Mouse (Mus musculus): ENCODE data around the gene Rpn1. TPM values are rescaled to one million over a fixed set of nuclear protein-coding genes. Genes with fewer than 3 reads are reported as not detected.
A peak's percentile ranks its signal among the peaks of the same experiment; 100 is the strongest.

Gene Rpn1
- polyA plus RNA-seq (2011; ENCODE audit: insufficient read depth, insufficient read length, low read depth, missing spikeins) = 222 and 238 TPM in 2 replicates

DNA sequence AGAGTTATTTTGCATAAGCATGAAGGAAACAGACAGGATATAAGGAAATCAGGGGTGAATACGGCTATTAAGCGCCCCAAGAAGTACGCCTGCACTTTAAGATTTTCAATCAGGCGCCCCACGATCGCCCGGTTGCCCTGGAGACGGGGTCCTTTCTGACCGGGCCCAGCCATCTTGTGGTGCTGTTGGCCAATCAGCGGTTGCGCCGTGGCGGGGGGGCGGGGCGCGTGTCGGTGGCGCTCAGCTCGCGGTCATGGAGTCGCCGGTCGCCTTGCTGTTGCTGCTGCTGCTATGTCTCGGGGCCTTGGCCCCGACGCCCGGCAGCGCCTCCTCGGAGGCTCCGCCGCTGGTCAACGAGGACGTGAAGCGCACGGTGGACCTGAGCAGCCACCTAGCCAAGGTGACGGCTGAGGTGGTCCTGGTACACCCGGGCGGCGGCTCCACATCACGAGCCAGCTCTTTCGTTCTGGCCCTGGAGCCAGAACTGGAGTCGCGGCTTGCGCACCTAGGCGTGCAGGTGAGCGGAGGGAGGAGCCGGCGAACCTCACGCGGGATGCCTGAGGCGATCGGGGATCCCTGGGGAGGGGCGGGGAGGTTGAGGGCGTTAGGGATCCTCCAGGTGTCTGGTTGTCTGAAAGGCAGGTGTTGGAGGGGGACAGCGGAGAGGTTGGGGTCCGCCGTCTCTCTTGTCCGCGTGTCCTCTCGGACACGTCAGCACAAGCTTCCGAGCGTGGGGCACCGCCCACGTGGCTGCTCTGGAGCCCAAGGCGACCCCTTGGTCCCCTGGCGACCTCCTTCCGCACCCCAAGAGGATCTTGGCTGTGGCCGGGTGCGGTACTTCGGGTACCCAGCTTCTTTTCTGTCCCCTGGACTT is at the start of gene Rpn1:
Rpn1 (plus strand) TSS at position 205 of the 874 bp plus-strand sequence.
- Histone ChIP-seq H3K36me3 (ENCODE audit: control insufficient read depth, insufficient read depth, low read length, poor library complexity, severe bottlenecking) (peaks cover 2% of the 10 kb centered on the region), H3K27ac (ENCODE audit: insufficient read depth, low read length) (peak within 1 kb of the TSS; percentile 61; the same call in 1 of the 2 replicates), H3K4me1 (ENCODE audit: control insufficient read depth, insufficient read depth, low read length) (peaks cover 2% of the 10 kb centered on the region), H3K9ac (ENCODE audit: low read depth, poor library complexity, severe bottlenecking) (peak within 1 kb of the TSS; percentile 90), H3K27me3 (ENCODE audit: control insufficient read depth, insufficient read depth, low read length, poor library complexity, severe bottlenecking) (no peaks in the 10 kb centered on the region), H3K4me3 (ENCODE audit: low read depth, low read length) (peak within 1 kb of the TSS; percentile 100), H3K9me3 (replicated peaks; ENCODE audit: control insufficient read depth, insufficient read depth, low read length, poor library complexity, severe bottlenecking) (no peaks in the 10 kb centered on the region)
- no peak for TF ChIP-seq POLR2A (IDR thresholded peaks at IDR 0.05; ENCODE audit: insufficient read depth, low read length)
- no peak for TF ChIP-seq CTCF (IDR thresholded peaks at IDR 0.05; ENCODE audit: low read depth, low read length)
- TF ChIP-seq EP300 (IDR thresholded peaks at IDR 0.05; ENCODE audit: insufficient read depth, low read depth, low read length) = no peak

DNA sequence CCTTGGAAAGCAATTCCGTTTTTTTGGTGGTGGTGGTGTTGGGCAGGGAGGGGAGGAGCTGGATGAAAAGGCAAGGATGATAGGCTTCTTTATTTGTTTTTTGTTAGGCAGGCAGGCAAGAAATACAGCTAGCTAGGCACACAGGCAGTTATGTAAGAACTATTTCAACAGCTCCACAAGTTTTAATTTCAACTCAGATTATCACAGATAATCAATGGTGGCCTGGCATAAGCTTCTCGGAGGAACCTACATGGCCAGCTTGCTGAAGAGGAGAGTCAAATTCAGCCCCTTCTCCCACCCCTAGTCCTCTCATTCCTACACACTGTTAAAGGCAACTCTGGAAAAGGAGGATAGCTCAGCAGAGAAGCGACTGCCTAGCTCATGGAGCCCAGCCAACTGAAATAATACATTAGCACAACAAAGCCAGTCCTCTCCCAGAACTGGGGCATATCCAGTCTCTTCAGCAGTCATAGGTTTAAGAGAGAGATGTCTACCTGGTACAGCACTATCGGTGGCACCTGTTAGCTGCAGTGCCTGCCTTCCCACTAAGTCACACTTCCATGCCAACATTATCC is 46.7 kb upstream of the Rpn1 start:
- Histone ChIP-seq H3K27ac (ENCODE audit: insufficient read depth, low read length) (no peak overlapping the region), H3K36me3 (ENCODE audit: control insufficient read depth, insufficient read depth, low read length, poor library complexity, severe bottlenecking) (peaks cover 15% of the 10 kb centered on the region)
- TF ChIP-seq CTCF (IDR thresholded peaks at IDR 0.05; ENCODE audit: low read depth, low read length) = no peak
- no peak for TF ChIP-seq POLR2A (IDR thresholded peaks at IDR 0.05; ENCODE audit: insufficient read depth, low read length)

DNA sequence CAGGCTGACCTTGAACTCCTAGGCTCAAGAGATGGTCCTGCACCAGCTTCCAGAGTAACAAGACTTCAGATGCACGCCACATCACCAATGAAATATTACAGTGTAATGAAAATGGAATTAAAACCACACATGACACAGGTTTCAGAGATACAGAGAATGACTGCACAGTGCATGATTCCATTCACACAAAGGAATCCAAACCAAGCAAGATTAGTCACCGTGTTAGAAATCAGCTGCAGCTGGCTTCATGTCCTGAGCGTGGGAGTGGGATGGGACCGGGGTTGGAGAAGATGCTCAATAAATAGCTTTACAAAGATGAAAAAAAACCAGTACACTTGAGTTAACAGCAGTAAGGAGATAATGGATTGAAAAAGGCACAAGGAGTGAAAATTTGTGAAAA is 44.9 kb upstream of the Rpn1 start:
- Histone ChIP-seq H3K27me3 (ENCODE audit: control insufficient read depth, insufficient read depth, low read length, poor library complexity, severe bottlenecking) (no peaks in the 10 kb centered on the region), H3K9ac (ENCODE audit: low read depth, poor library complexity, severe bottlenecking) (no peak overlapping the region), H3K27ac (ENCODE audit: insufficient read depth, low read length) (no peak overlapping the region), H3K9me3 (replicated peaks; ENCODE audit: control insufficient read depth, insufficient read depth, low read length, poor library complexity, severe bottlenecking) (no peaks in the 10 kb centered on the region), H3K4me1 (ENCODE audit: control insufficient read depth, insufficient read depth, low read length) (peaks cover 7% of the 10 kb centered on the region), H3K36me3 (ENCODE audit: control insufficient read depth, insufficient read depth, low read length, poor library complexity, severe bottlenecking) (peaks cover 17% of the 10 kb centered on the region), H3K4me3 (ENCODE audit: low read depth, low read length) (no peak overlapping the region)
- TF ChIP-seq EP300 (IDR thresholded peaks at IDR 0.05; ENCODE audit: insufficient read depth, low read depth, low read length) (no peak), POLR2A (IDR thresholded peaks at IDR 0.05; ENCODE audit: insufficient read depth, low read length) (no peak), CTCF (IDR thresholded peaks at IDR 0.05; ENCODE audit: low read depth, low read length) (no peak)

More for the DNA sequence above, 46.7 kb upstream of the Rpn1 start:
- H3K9ac ChIP-seq (ENCODE audit: low read depth, poor library complexity, severe bottlenecking) = no peak overlapping the region
- no peak overlapping the region for H3K4me3 ChIP-seq (ENCODE audit: low read depth, low read length)
- no peaks in the 10 kb centered on the region for H3K9me3 ChIP-seq (replicated peaks; ENCODE audit: control insufficient read depth, insufficient read depth, low read length, poor library complexity, severe bottlenecking)
- H3K27me3 ChIP-seq (ENCODE audit: control insufficient read depth, insufficient read depth, low read length, poor library complexity, severe bottlenecking) = no peaks in the 10 kb centered on the region
- H3K4me1 ChIP-seq (ENCODE audit: control insufficient read depth, insufficient read depth, low read length) = peaks cover 7% of the 10 kb centered on the region

DNA sequence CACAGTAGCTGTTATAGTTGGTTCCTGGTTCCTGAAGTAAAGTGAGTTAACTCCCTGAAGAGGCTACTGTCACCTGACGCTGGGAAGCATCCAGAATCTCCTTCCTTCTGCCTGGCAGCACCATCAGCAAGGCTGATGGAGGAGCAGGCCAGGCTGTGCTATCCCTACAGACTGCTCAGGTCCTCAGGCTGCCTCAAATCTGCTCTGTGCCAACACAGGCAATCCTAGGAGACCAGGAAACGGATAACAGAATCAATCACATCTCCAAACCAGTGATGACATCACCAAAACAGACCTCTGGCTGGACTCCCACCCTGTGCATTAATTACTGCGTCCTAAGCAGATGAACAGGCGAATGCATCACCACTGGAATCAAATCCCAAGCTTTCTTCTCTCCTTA is 43.1 kb upstream of the Rpn1 start:
- Histone ChIP-seq H3K9me3 (replicated peaks; ENCODE audit: control insufficient read depth, insufficient read depth, low read length, poor library complexity, severe bottlenecking) (no peaks in the 10 kb centered on the region), H3K4me3 (ENCODE audit: low read depth, low read length) (no peak overlapping the region), H3K36me3 (ENCODE audit: control insufficient read depth, insufficient read depth, low read length, poor library complexity, severe bottlenecking) (peaks cover 15% of the 10 kb centered on the region), H3K27ac (ENCODE audit: insufficient read depth, low read length) (no peak overlapping the region), H3K4me1 (ENCODE audit: control insufficient read depth, insufficient read depth, low read length) (peaks cover 7% of the 10 kb centered on the region), H3K9ac (ENCODE audit: low read depth, poor library complexity, severe bottlenecking) (no peak overlapping the region), H3K27me3 (ENCODE audit: control insufficient read depth, insufficient read depth, low read length, poor library complexity, severe bottlenecking) (no peaks in the 10 kb centered on the region)
- TF ChIP-seq CTCF (IDR thresholded peaks at IDR 0.05; ENCODE audit: low read depth, low read length) (no peak), POLR2A (IDR thresholded peaks at IDR 0.05; ENCODE audit: insufficient read depth, low read length) (no peak), EP300 (IDR thresholded peaks at IDR 0.05; ENCODE audit: insufficient read depth, low read depth, low read length) (no peak)

DNA sequence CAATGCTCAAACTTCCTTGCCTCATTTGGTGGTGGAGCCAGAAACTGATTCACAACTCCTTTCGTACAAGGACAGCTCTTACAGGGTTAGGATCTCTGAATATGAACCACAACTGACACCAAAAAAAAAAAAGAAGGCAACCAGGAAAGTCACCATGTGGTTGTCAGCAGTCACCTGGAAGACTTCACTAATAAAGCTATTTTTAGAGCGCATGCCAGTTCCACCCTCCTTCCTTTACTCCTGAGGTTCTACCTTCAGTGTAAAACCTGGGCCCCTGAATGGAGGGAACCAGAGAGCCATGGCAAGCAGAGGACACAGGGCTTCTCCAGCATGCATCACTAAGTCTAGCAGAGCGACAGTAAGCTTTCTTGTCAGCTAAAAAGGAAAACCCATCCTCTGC is 41.9 kb upstream of the Rpn1 start:
- no peaks in the 10 kb centered on the region for H3K27me3 ChIP-seq (ENCODE audit: control insufficient read depth, insufficient read depth, low read length, poor library complexity, severe bottlenecking)
- no peaks in the 10 kb centered on the region for H3K9me3 ChIP-seq (replicated peaks; ENCODE audit: control insufficient read depth, insufficient read depth, low read length, poor library complexity, severe bottlenecking)
- no peak overlapping the region for H3K27ac ChIP-seq (ENCODE audit: insufficient read depth, low read length)
- H3K9ac ChIP-seq (ENCODE audit: low read depth, poor library complexity, severe bottlenecking) = no peak overlapping the region
- no peak for TF ChIP-seq POLR2A (IDR thresholded peaks at IDR 0.05; ENCODE audit: insufficient read depth, low read length)
- peaks cover 15% of the 10 kb centered on the region for H3K36me3 ChIP-seq (ENCODE audit: control insufficient read depth, insufficient read depth, low read length, poor library complexity, severe bottlenecking)
- no peak overlapping the region for H3K4me3 ChIP-seq (ENCODE audit: low read depth, low read length)
- peaks cover 7% of the 10 kb centered on the region for H3K4me1 ChIP-seq (ENCODE audit: control insufficient read depth, insufficient read depth, low read length)

DNA sequence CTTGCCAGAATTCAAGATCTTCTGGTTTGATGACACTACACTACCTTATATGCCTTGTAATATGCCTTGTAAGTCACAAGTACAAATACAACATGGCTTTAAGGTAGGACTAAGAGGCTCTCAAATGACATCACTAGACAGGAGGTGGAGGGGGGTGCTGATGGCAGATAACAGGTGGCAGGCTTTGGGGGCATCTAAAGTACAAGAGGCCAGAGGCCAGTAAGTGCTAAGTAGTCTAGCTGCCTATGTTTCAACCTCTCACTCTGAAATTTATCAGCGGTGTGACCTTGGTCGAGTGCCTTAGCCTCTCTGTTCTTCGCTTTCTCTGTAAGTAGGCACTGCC is 40.1 kb upstream of the Rpn1 start:
- peak overlapping the region; percentile 93 for H3K4me3 ChIP-seq (ENCODE audit: low read depth, low read length)
- TF ChIP-seq POLR2A (IDR thresholded peaks at IDR 0.05; ENCODE audit: insufficient read depth, low read length) (no peak), CTCF (IDR thresholded peaks at IDR 0.05; ENCODE audit: low read depth, low read length) (no peak), EP300 (IDR thresholded peaks at IDR 0.05; ENCODE audit: insufficient read depth, low read depth, low read length) (no peak)
- peak overlapping the region; percentile 12; the same call in 1 of the 2 replicates for H3K27ac ChIP-seq (ENCODE audit: insufficient read depth, low read length)

More for the DNA sequence above, 40.1 kb upstream of the Rpn1 start:
- H3K9me3 ChIP-seq (replicated peaks; ENCODE audit: control insufficient read depth, insufficient read depth, low read length, poor library complexity, severe bottlenecking) = no peaks in the 10 kb centered on the region
- H3K27me3 ChIP-seq (ENCODE audit: control insufficient read depth, insufficient read depth, low read length, poor library complexity, severe bottlenecking) = no peaks in the 10 kb centered on the region
- peaks cover 3% of the 10 kb centered on the region for H3K4me1 ChIP-seq (ENCODE audit: control insufficient read depth, insufficient read depth, low read length)
- peaks cover 12% of the 10 kb centered on the region for H3K36me3 ChIP-seq (ENCODE audit: control insufficient read depth, insufficient read depth, low read length, poor library complexity, severe bottlenecking)
- H3K9ac ChIP-seq (ENCODE audit: low read depth, poor library complexity, severe bottlenecking) = peak overlapping the region; percentile 96
